Comparison of ENCODE assay signal across 1 mouse cellular context in the genomic region with DNA sequence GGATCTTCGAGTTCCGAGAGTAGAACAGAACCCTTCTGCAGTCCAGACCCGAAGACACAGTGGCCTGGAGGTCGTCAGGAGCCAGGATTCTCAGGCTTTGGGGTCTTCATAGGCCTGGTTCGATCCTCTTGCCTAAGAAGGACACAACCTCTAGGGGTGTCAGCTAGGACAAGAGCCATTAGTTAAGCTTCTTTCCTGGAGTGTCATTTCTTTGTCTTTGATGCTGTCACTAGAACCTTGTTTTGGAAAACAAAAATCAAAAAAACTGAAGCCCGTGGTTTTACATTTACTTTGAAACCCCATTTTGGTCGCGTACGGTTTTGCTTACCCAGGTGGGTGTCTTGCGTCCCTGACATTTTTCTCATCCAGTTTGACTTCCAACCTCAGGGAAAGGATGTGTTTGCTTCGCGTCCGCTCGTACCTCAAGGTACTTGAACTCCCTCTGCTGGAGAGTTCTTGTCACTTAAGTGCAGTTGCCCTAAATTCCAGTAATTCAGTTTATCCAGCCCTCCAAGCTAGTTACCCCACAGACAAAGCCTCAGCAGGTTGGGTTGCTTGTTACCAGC.
A peak's percentile ranks its signal among the peaks of the same experiment; 100 is the strongest.
TF ChIP-seq lines count a peak whose summit lies in the region.

No protein-coding gene starts in this region.

TF ChIP-seq in CH12.LX, 34 proteins besides CTCF, POLR2A, EP300 and RAD21:
- no peak for TF ChIP-seq ETS1 (conservative IDR thresholded peaks at IDR 0.05; ENCODE audit: low read depth, low read length)
- no peak for TF ChIP-seq MAX (IDR thresholded peaks at IDR 0.05; ENCODE audit: low read length)
- no peak for TF ChIP-seq ZKSCAN1 (IDR thresholded peaks at IDR 0.05; ENCODE audit: borderline replicate concordance, low read depth, low read length)
- no peak for TF ChIP-seq ZNF384 (IDR thresholded peaks at IDR 0.05; ENCODE audit: low read depth, low read length)
- TF ChIP-seq ZC3H11A (IDR thresholded peaks at IDR 0.05; ENCODE audit: low read depth, low read length): no peak
- no peak for TF ChIP-seq GABPA (IDR thresholded peaks at IDR 0.05; ENCODE audit: insufficient replicate concordance, low read depth, low read length)
- TF ChIP-seq PAX5 (IDR thresholded peaks at IDR 0.05; ENCODE audit: low read length): no peak
- TF ChIP-seq MEF2A (IDR thresholded peaks at IDR 0.05; ENCODE audit: borderline replicate concordance, low read depth, low read length): no peak
- TF ChIP-seq JUND (conservative IDR thresholded peaks at IDR 0.05; ENCODE audit: low read depth, low read length): no peak
- no peak for TF ChIP-seq POLR2AphosphoS2 (IDR thresholded peaks at IDR 0.05; ENCODE audit: low read depth, low read length)
- TF ChIP-seq CHD1 (IDR thresholded peaks at IDR 0.05; ENCODE audit: low read depth, low read length): 0 out of 2 replicates have a peak, but pooled peaks have one; percentile 4
- TF ChIP-seq IRF4 (IDR thresholded peaks at IDR 0.05; ENCODE audit: low read depth, low read length): no peak
- TF ChIP-seq SMC3 (IDR thresholded peaks at IDR 0.05; ENCODE audit: low read depth, low read length): peak; percentile 64
- no peak for TF ChIP-seq MAZ (IDR thresholded peaks at IDR 0.05; ENCODE audit: low read depth, low read length)
- no peak for TF ChIP-seq NELFE (IDR thresholded peaks at IDR 0.05; ENCODE audit: low read depth, low read length)
- TF ChIP-seq TCF12 (IDR thresholded peaks at IDR 0.05; ENCODE audit: low read depth, low read length): no peak
- TF ChIP-seq MYC (IDR thresholded peaks at IDR 0.05; ENCODE audit: low read depth, low read length): peak; percentile 21; the same call in 1 of the 2 replicates
- TF ChIP-seq MAFK (IDR thresholded peaks at IDR 0.05; ENCODE audit: insufficient replicate concordance, low read length): no peak
- no peak; the same call in none of the 2 replicates for TF ChIP-seq MXI1 (IDR thresholded peaks at IDR 0.05; ENCODE audit: low read depth, low read length)
- no peak for TF ChIP-seq CHD2 (IDR thresholded peaks at IDR 0.05; ENCODE audit: low read length)
- no peak for TF ChIP-seq USF2 (conservative IDR thresholded peaks at IDR 0.05; ENCODE audit: low read depth, low read length)
- TF ChIP-seq ELF1 (IDR thresholded peaks at IDR 0.05; ENCODE audit: low read depth, low read length): no peak
- peak; percentile 55; the same call in 1 of the 2 replicates for TF ChIP-seq TBP (conservative IDR thresholded peaks at IDR 0.05; ENCODE audit: low read depth, low read length)
- TF ChIP-seq NRF1 (IDR thresholded peaks at IDR 0.05; ENCODE audit: low read depth, low read length): no peak
- no peak for TF ChIP-seq ZMIZ1 (IDR thresholded peaks at IDR 0.05; ENCODE audit: low read depth, low read length)
- no peak; the same call in 1 of the 2 replicates for TF ChIP-seq E2F4 (IDR thresholded peaks at IDR 0.05; ENCODE audit: insufficient replicate concordance, low read depth, low read length)
- TF ChIP-seq KAT2A (IDR thresholded peaks at IDR 0.05; ENCODE audit: insufficient replicate concordance, low read length): no peak
- no peak for TF ChIP-seq USF1 (IDR thresholded peaks at IDR 0.05; ENCODE audit: low read depth, low read length)
- TF ChIP-seq RCOR1 (conservative IDR thresholded peaks at IDR 0.05; ENCODE audit: low read depth, low read length): no peak
- peak; percentile 26; the same call in 1 of the 2 replicates for TF ChIP-seq SIN3A (IDR thresholded peaks at IDR 0.05; ENCODE audit: low read length)
- TF ChIP-seq UBTF (IDR thresholded peaks at IDR 0.05; ENCODE audit: low read depth, low read length): no peak
- no peak for TF ChIP-seq BHLHE40 (IDR thresholded peaks at IDR 0.05; ENCODE audit: low read depth, low read length)
- no peak for TF ChIP-seq JUN (IDR thresholded peaks at IDR 0.05; ENCODE audit: insufficient read depth, low read depth, low read length)
